Mouse (Mus musculus): ENCODE results near the gene Sema3c. TPM values are rescaled to one million over a fixed set of nuclear protein-coding genes. Genes with fewer than 3 reads are reported as not detected.

Sema3c gene
- polyA plus RNA-seq, 1 experiment from 2014 or later = 4.4 TPM

- H3K4me1 ChIP-seq (replicated peaks; ENCODE audit: control insufficient read depth, insufficient read depth, low read length) = no peaks in the 10 kb centered on the region
- no peak for ATAC-seq (replicated peaks; ENCODE audit: low FRiP score)
- WGBS = 72% methylated on average over 2 of the region's 2 CpGs
Observed at GRCm38 (mm10) chr5:17620619-17621018, 46.5 kb downstream of the Sema3c start.

DNA sequence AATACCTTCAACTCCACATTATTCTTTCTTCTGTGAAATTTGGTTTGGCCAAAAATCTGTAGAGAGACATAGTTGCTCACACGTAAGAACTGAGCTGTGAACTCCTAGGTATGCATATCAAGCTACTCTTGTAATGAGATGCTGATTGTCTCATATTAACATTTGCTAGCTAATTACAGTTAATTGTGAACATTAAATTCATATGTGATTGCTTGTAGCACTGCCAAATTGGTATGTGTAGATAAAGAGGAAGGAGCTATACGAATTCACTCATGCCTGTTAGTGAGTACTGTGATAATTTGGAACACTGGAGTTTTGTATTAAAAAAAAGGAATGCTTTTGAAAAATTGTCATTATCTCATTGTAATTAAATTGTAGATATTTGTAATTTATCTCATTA is 48.5 kb downstream of the Sema3c start:
- Histone ChIP-seq H3K9ac (ENCODE audit: low read depth, low read length) (no peak overlapping the region), H3K4me2 (no peak overlapping the region), H3K27me3 (replicated peaks; ENCODE audit: control insufficient read depth, insufficient read depth, low read length) (no peaks in the 10 kb centered on the region), H3K36me3 (ENCODE audit: control insufficient read depth, insufficient read depth, low read length) (no peaks in the 10 kb centered on the region), H3K4me3 (ENCODE audit: low read depth, low read length) (no peak overlapping the region), H3K4me1 (replicated peaks; ENCODE audit: control insufficient read depth, insufficient read depth, low read length) (no peaks in the 10 kb centered on the region), H3K9me3 (ENCODE audit: control insufficient read depth, low read length) (no peaks in the 10 kb centered on the region), H3K27ac (ENCODE audit: low read depth, low read length) (no peak overlapping the region)
- WGBS = 77% methylated on average over 2 of the region's 2 CpGs
- ATAC-seq (replicated peaks; ENCODE audit: low FRiP score) = no peak
- no peak for DNase-seq (ENCODE audit: low spot score)

More at GRCm38 (mm10) chr5:17620619-17621018, 46.5 kb downstream of the Sema3c start:
- Histone ChIP-seq H3K36me3 (ENCODE audit: control insufficient read depth, insufficient read depth, low read length) (no peaks in the 10 kb centered on the region), H3K4me3 (ENCODE audit: low read depth, low read length) (no peak overlapping the region), H3K9me3 (ENCODE audit: control insufficient read depth, low read length) (no peaks in the 10 kb centered on the region), H3K27me3 (replicated peaks; ENCODE audit: control insufficient read depth, insufficient read depth, low read length) (no peaks in the 10 kb centered on the region), H3K9ac (ENCODE audit: low read depth, low read length) (no peak overlapping the region), H3K27ac (ENCODE audit: low read depth, low read length) (no peak overlapping the region), H3K4me2 (no peak overlapping the region)
- no peak for DNase-seq (ENCODE audit: low spot score)

GRCm38 (mm10) chr5:17628606-17629005 is 54.5 kb downstream of the Sema3c start:
- Histone ChIP-seq H3K36me3 (ENCODE audit: control insufficient read depth, insufficient read depth, low read length) (no peaks in the 10 kb centered on the region), H3K9ac (ENCODE audit: low read depth, low read length) (no peak overlapping the region), H3K4me3 (ENCODE audit: low read depth, low read length) (no peak overlapping the region), H3K9me3 (ENCODE audit: control insufficient read depth, low read length) (no peaks in the 10 kb centered on the region), H3K27me3 (replicated peaks; ENCODE audit: control insufficient read depth, insufficient read depth, low read length) (no peaks in the 10 kb centered on the region), H3K4me2 (no peak overlapping the region), H3K4me1 (replicated peaks; ENCODE audit: control insufficient read depth, insufficient read depth, low read length) (no peaks in the 10 kb centered on the region), H3K27ac (ENCODE audit: low read depth, low read length) (no peak overlapping the region)
- ATAC-seq (replicated peaks; ENCODE audit: low FRiP score) (no peak), DNase-seq (ENCODE audit: low spot score) (no peak)
- WGBS = 52% methylated on average over 1 of the region's 1 CpGs

GRCm38 (mm10) chr5:17629599-17629998 is 55.5 kb downstream of the Sema3c start:
- Histone ChIP-seq H3K4me3 (ENCODE audit: low read depth, low read length) (no peak overlapping the region), H3K9me3 (ENCODE audit: control insufficient read depth, low read length) (no peaks in the 10 kb centered on the region), H3K27me3 (replicated peaks; ENCODE audit: control insufficient read depth, insufficient read depth, low read length) (no peaks in the 10 kb centered on the region), H3K9ac (ENCODE audit: low read depth, low read length) (no peak overlapping the region), H3K27ac (ENCODE audit: low read depth, low read length) (no peak overlapping the region), H3K4me2 (no peak overlapping the region), H3K36me3 (ENCODE audit: control insufficient read depth, insufficient read depth, low read length) (no peaks in the 10 kb centered on the region), H3K4me1 (replicated peaks; ENCODE audit: control insufficient read depth, insufficient read depth, low read length) (no peaks in the 10 kb centered on the region)
- no peak for DNase-seq (ENCODE audit: low spot score)
- no peak for ATAC-seq (replicated peaks; ENCODE audit: low FRiP score)
- 86% methylated on average over 3 of the region's 3 CpGs for WGBS

GRCm38 (mm10) chr5:17639519-17639918 is 65.4 kb downstream of the Sema3c start:
- ATAC-seq (replicated peaks; ENCODE audit: low FRiP score) = no peak
- Histone ChIP-seq H3K4me3 (ENCODE audit: low read depth, low read length) (no peak overlapping the region), H3K9me3 (ENCODE audit: control insufficient read depth, low read length) (no peaks in the 10 kb centered on the region), H3K9ac (ENCODE audit: low read depth, low read length) (no peak overlapping the region), H3K27me3 (replicated peaks; ENCODE audit: control insufficient read depth, insufficient read depth, low read length) (no peaks in the 10 kb centered on the region), H3K4me2 (no peak overlapping the region), H3K4me1 (replicated peaks; ENCODE audit: control insufficient read depth, insufficient read depth, low read length) (no peaks in the 10 kb centered on the region), H3K27ac (ENCODE audit: low read depth, low read length) (no peak overlapping the region), H3K36me3 (ENCODE audit: control insufficient read depth, insufficient read depth, low read length) (no peaks in the 10 kb centered on the region)
- WGBS = 78% methylated on average over 3 of the region's 3 CpGs
- no peak for DNase-seq (ENCODE audit: low spot score)

GRCm38 (mm10) chr5:17647643-17648226 is 73.7 kb downstream of the Sema3c start:
- no peaks in the 10 kb centered on the region for H3K4me1 ChIP-seq (replicated peaks; ENCODE audit: control insufficient read depth, insufficient read depth, low read length)
- H3K27ac ChIP-seq (ENCODE audit: low read depth, low read length) = no peak overlapping the region
- no peaks in the 10 kb centered on the region for H3K9me3 ChIP-seq (ENCODE audit: control insufficient read depth, low read length)
- no peaks in the 10 kb centered on the region for H3K36me3 ChIP-seq (ENCODE audit: control insufficient read depth, insufficient read depth, low read length)
- H3K4me2 ChIP-seq = no peak overlapping the region
- no peak overlapping the region for H3K9ac ChIP-seq (ENCODE audit: low read depth, low read length)
- DNase-seq (ENCODE audit: low spot score) = no peak
- no peak for ATAC-seq (replicated peaks; ENCODE audit: low FRiP score)
- WGBS = 78% methylated on average over 7 of the region's 7 CpGs
- no peaks in the 10 kb centered on the region for H3K27me3 ChIP-seq (replicated peaks; ENCODE audit: control insufficient read depth, insufficient read depth, low read length)
- no peak overlapping the region for H3K4me3 ChIP-seq (ENCODE audit: low read depth, low read length)

DNA sequence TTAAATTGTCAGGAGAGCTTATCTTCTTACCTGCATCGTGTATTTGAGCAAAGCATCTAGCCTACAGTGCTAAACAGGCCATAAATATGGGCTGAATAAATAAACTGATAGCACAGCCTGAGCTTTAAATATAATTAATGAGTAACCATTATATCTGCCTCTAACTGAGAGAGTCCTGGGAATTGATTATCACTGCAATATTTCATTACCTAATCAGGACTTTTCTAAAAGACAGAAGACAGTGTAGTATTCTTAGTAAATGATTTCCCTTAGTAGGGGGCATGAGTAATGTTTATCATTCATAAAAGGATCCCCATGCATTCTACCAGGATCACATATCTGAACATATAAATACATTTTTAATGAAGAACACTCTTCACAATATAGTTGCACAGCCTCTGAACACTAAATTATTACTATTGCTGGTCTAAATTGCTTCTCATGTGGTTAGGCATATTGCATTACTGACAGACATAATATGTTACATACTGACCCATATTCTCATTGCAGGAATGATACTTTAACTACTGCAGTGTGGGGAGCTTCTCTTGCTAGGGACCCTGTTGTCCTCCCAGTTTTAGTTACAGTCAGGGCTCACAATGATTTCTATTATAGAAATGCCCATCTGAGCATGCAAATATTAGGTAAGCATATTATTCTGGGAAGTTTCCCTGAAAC is 74.9 kb downstream of the Sema3c start:
- Histone ChIP-seq H3K4me2 (no peak overlapping the region), H3K36me3 (ENCODE audit: control insufficient read depth, insufficient read depth, low read length) (no peaks in the 10 kb centered on the region), H3K9me3 (ENCODE audit: control insufficient read depth, low read length) (no peaks in the 10 kb centered on the region), H3K27me3 (replicated peaks; ENCODE audit: control insufficient read depth, insufficient read depth, low read length) (no peaks in the 10 kb centered on the region), H3K27ac (ENCODE audit: low read depth, low read length) (no peak overlapping the region), H3K4me1 (replicated peaks; ENCODE audit: control insufficient read depth, insufficient read depth, low read length) (no peaks in the 10 kb centered on the region), H3K4me3 (ENCODE audit: low read depth, low read length) (no peak overlapping the region), H3K9ac (ENCODE audit: low read depth, low read length) (no peak overlapping the region)
- DNase-seq (ENCODE audit: low spot score) (no peak), ATAC-seq (replicated peaks; ENCODE audit: low FRiP score) (no peak)
- 29% methylated on average over 1 of the region's 1 CpGs for WGBS

DNA sequence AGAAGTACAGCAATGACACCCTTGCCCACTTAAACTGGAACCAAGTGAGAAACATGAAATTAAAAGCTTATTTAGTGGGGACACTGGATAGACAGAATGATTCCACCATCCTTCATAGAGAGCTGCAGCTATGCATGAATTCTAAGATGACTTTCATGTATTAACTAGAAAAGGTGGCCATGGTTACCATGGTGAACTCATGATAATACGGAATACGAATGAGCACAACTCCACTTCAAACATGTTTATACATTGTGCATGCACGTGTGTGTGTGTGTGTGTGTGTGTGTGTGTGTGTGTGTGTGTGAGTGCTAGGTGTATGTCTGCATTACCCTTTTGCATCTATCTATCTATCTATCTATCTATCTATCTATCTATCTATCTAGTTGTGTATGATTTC is 87.1 kb downstream of the Sema3c start:
- H3K4me3 ChIP-seq (ENCODE audit: low read depth, low read length) = no peak overlapping the region
- H3K4me2 ChIP-seq = no peak overlapping the region
- no peak overlapping the region for H3K27ac ChIP-seq (ENCODE audit: low read depth, low read length)
- no peaks in the 10 kb centered on the region for H3K9me3 ChIP-seq (ENCODE audit: control insufficient read depth, low read length)
- no peaks in the 10 kb centered on the region for H3K36me3 ChIP-seq (ENCODE audit: control insufficient read depth, insufficient read depth, low read length)
- WGBS = 69% methylated on average over 3 of the region's 3 CpGs
- ATAC-seq (replicated peaks; ENCODE audit: low FRiP score) (no peak), DNase-seq (ENCODE audit: low spot score) (no peak)
- H3K4me1 ChIP-seq (replicated peaks; ENCODE audit: control insufficient read depth, insufficient read depth, low read length) = no peaks in the 10 kb centered on the region
- H3K27me3 ChIP-seq (replicated peaks; ENCODE audit: control insufficient read depth, insufficient read depth, low read length) = no peaks in the 10 kb centered on the region
- no peak overlapping the region for H3K9ac ChIP-seq (ENCODE audit: low read depth, low read length)

DNA sequence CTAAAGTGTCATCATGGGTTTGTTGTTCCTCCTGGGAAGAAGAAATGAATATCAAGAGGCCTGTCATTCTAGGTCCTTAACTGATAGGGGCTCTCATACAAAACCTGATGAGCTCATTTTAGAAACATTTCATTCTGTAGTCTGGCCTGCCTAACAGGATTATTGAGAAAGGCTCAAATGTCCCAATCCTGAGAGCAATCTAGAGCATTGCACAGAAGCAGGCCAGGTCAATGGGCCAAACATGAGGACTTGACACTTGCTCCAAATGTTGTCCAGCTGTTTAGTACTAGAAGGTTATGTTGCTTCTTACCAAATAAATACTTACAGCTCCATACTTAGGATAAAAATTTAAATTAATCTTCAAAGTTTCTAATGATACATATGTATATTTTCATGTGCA is 97.3 kb downstream of the Sema3c start:
- Histone ChIP-seq H3K4me3 (ENCODE audit: low read depth, low read length) (no peak overlapping the region), H3K9ac (ENCODE audit: low read depth, low read length) (no peak overlapping the region), H3K4me2 (no peak overlapping the region), H3K36me3 (ENCODE audit: control insufficient read depth, insufficient read depth, low read length) (no peaks in the 10 kb centered on the region), H3K4me1 (replicated peaks; ENCODE audit: control insufficient read depth, insufficient read depth, low read length) (no peaks in the 10 kb centered on the region), H3K27ac (ENCODE audit: low read depth, low read length) (no peak overlapping the region), H3K27me3 (replicated peaks; ENCODE audit: control insufficient read depth, insufficient read depth, low read length) (no peaks in the 10 kb centered on the region), H3K9me3 (ENCODE audit: control insufficient read depth, low read length) (no peaks in the 10 kb centered on the region)
- ATAC-seq (replicated peaks; ENCODE audit: low FRiP score) (no peak), DNase-seq (ENCODE audit: low spot score) (no peak)

Measured in liver, embryonic 11.5 days (tissue).